Mouse (Mus musculus): ENCODE data around the gene Prkch. TPM values are rescaled to one million over a fixed set of nuclear protein-coding genes. Genes with fewer than 3 reads are reported as not detected.
"Not testable (repeated sequence)": the region's sequence is repeated elsewhere in the genome, so short reads cannot be mapped to it uniquely, and the experiment has no call there.

The Prkch gene
- polyA plus RNA-seq (2016; fragmentation: Nextera tagmentation; extraction: Ambion mirVana) = 14.3 and 14.5 TPM in 2 replicates

GRCm38 (mm10) chr12:73584610-73585240 is at the start of gene Prkch:
TSS of gene Prkch (plus strand) at chr12:73584796.
- Histone ChIP-seq H3K4me3 (peak within 1 kb of the TSS; percentile 63), H3K36me3 (no peaks in the 10 kb centered on the region), H3K4me2 (replicated peaks) (peak within 1 kb of the TSS; percentile 95), H3K9me3 (no peaks in the 10 kb centered on the region), H3K4me1 (peaks cover 18% of the 10 kb centered on the region), H3K27me3 (replicated peaks) (peaks cover 42% of the 10 kb centered on the region), H3K9ac (peak within 1 kb of the TSS; percentile 62), H3K27ac (0 out of 2 replicates have a peak within 1 kb of the TSS, but pooled peaks have one; percentile 6)
- peak; percentile 90 for ATAC-seq (ENCODE audit: low FRiP score, low read depth)
- under 1% methylated on average over 59 of the region's 61 CpGs for WGBS

DNA sequence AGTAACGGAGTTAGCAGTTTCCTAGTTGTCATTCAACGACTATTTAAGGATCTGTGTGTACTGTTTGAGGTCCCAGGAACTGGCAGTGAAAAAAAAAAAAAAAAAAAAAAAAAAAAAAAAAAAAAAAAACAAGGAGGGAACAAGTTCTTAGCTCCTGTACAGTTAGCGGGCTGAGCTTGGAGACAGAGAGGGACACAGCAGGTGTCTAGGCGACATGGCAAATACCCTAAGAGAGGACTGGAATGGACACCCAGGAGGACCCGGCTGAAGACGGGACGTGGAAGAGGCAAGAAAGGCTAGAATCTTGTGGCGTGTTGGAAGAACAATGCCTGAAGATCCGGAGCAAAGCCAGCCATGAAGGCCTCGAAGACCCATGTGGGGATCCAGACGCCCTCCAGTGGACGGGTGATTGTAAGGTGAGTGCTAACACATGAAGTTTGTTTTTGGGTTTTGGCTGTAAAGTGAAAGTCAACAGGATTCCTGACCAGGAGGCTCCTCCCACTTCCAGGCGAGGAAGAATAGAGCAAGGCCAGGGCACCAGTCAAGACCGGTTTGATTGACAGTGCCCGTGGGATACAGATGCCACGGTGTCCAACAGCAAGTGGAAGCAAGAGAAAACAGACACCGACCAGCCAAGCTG is 47.0 kb upstream of the Prkch start:
- Histone ChIP-seq H3K36me3 (no peaks in the 10 kb centered on the region), H3K4me1 (no peaks in the 10 kb centered on the region), H3K4me2 (replicated peaks) (peak overlapping the region; percentile 30), H3K9me3 (no peaks in the 10 kb centered on the region), H3K4me3 (no peak overlapping the region), H3K9ac (no peak overlapping the region), H3K27ac (no peak overlapping the region), H3K27me3 (replicated peaks) (peaks cover 20% of the 10 kb centered on the region)
- ATAC-seq (ENCODE audit: low FRiP score, low read depth) = no peak
- WGBS = 34% methylated on average over 17 of the region's 17 CpGs

- 67% methylated on average over 3 of the region's 3 CpGs for WGBS
- not testable (repeated sequence) for ATAC-seq (ENCODE audit: low FRiP score, low read depth); H3K36me3 ChIP-seq; H3K9me3 ChIP-seq; H3K27ac ChIP-seq; H3K4me1 ChIP-seq; H3K4me3 ChIP-seq; H3K9ac ChIP-seq
- H3K27me3 ChIP-seq (replicated peaks) = peaks cover 25% of the 10 kb centered on the region
- peak overlapping the region; percentile 30 for H3K4me2 ChIP-seq (replicated peaks)
Observed at GRCm38 (mm10) chr12:73538139-73538508, 46.5 kb upstream of the Prkch start.

DNA sequence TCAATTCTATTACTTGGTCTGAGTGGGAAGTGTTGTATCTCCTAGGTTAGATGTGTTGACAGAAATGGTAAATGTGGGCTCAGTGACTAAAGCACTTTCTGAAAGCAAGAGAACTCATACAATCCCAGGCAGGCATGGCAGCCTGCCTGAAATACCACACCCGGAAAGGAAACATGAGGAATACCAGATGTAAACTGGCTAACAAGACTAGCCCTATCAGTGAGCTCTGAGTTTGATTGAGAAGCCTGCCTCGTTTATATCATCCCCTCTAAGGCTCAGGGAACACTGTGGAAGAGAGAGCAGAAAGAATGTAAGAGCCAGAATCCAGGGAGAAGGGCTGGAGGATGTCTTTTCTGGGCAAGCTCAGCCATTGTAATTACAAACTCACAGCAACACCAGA is 45.4 kb upstream of the Prkch start:
- Histone ChIP-seq H3K27ac (no peak overlapping the region), H3K9ac (no peak overlapping the region), H3K27me3 (replicated peaks) (peaks cover 29% of the 10 kb centered on the region), H3K4me3 (no peak overlapping the region), H3K4me1 (no peaks in the 10 kb centered on the region), H3K36me3 (no peaks in the 10 kb centered on the region), H3K4me2 (replicated peaks) (no peak overlapping the region), H3K9me3 (no peaks in the 10 kb centered on the region)
- ATAC-seq (ENCODE audit: low FRiP score, low read depth) = no peak
- WGBS = 49% methylated on average over 2 of the region's 2 CpGs

DNA sequence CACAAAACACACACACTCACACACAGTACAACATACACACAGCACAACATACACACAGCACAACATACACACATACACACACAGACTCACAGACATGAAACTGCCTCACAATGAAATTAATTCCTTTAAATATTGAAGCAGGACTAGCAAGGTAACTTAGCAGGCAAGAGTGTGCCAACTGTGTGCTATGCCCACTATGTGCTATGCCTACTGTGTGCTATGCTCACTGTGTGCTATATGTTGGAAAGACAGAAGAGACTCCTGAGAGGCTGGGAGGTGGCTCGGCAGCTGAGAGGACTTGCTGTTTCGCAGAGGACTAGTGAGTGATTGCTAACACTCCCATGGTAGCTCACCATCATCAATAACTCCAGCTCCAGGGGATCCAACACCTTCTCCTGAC is 44.2 kb upstream of the Prkch start:
- Histone ChIP-seq H3K36me3 (no peaks in the 10 kb centered on the region), H3K4me3 (no peak overlapping the region), H3K27ac (no peak overlapping the region), H3K9ac (no peak overlapping the region), H3K4me1 (peaks cover 2% of the 10 kb centered on the region), H3K4me2 (replicated peaks) (no peak overlapping the region), H3K27me3 (replicated peaks) (peaks cover 41% of the 10 kb centered on the region), H3K9me3 (no peaks in the 10 kb centered on the region)
- 88% methylated on average over 2 of the region's 2 CpGs for WGBS
- no peak for ATAC-seq (ENCODE audit: low FRiP score, low read depth)

DNA sequence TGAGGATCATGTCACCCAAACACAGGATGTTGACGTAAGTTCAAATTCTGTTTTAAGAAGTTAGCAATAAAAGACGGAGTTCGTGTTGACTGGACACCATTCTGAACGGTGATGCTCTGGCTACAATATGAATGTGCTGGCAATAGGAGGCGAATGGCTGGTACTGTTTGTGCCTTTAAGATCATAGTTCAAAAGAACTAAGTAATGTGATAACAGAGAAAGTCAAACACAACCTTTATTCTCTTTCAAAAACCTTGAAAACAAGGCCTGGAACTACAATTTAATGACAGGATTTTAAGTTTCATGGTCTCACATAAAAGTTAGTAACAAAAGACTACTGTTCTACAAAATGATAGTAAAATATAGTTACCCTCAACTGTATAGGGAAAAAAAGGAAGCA is 41.4 kb upstream of the Prkch start:
- no peak overlapping the region for H3K4me2 ChIP-seq (replicated peaks)
- peaks cover 69% of the 10 kb centered on the region for H3K27me3 ChIP-seq (replicated peaks)
- H3K4me1 ChIP-seq = peaks cover 12% of the 10 kb centered on the region
- no peaks in the 10 kb centered on the region for H3K9me3 ChIP-seq
- no peaks in the 10 kb centered on the region for H3K36me3 ChIP-seq
- no peak overlapping the region for H3K4me3 ChIP-seq
- WGBS = 89% methylated on average over 5 of the region's 5 CpGs
- ATAC-seq (ENCODE audit: low FRiP score, low read depth) = no peak
- no peak overlapping the region for H3K9ac ChIP-seq
- H3K27ac ChIP-seq = no peak overlapping the region

DNA sequence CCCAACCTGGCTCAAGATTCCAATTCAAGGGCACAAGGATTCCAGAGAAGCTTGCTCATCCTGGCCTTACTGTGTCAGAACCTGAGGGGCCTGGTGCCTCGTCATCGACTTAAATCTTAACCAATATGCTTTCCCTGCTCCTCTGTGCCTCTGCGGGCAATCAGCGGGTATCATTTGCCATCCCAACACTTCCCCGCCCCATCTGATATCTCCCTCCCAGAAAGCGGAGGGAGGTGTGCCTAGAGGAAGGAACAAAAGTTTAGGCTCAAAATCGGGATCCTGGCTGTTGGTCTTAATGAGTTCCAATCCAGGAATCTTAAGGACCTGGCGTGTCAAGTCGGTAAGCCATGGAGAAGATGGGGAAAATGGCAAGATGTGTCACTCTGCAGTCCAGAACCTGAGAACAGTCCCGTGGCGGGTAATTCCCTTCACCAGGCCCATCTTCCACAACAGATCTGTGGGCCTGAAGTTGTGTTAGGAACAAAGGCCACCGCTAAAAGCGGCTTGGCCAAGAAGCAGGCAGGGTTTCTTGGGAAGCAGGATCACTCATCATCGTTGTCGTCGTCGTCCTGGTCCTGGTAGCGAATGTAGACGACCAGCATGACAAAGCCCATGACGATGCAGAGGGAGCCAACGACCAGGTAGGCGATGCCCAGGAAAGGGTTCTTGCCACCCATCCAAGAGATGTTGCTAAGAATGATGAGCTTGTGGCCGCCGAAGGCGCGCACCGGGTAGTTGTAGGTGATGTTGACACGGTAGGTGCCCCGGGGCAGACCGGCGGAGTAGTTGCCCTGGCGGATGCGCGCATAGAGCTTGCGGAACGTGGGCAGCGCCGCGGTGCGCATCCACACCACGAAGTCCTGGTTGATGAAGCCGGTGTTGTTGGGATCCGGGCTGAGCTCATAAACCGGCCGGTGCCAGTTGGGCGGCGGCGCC is 39.6 kb upstream of the Prkch start:
- ATAC-seq (ENCODE audit: low FRiP score, low read depth) = 0 out of 2 replicates have a peak, but pooled peaks have one; percentile 33
- 14% methylated on average over 48 of the region's 48 CpGs for WGBS
- Histone ChIP-seq H3K27ac (no peak overlapping the region), H3K4me3 (peak overlapping the region; percentile 36), H3K4me1 (peaks cover 12% of the 10 kb centered on the region), H3K36me3 (no peaks in the 10 kb centered on the region), H3K9me3 (no peaks in the 10 kb centered on the region), H3K27me3 (replicated peaks) (peaks cover 82% of the 10 kb centered on the region), H3K9ac (peak overlapping the region; percentile 38; the same call in 1 of the 2 replicates), H3K4me2 (replicated peaks) (peak overlapping the region; percentile 64)

DNA sequence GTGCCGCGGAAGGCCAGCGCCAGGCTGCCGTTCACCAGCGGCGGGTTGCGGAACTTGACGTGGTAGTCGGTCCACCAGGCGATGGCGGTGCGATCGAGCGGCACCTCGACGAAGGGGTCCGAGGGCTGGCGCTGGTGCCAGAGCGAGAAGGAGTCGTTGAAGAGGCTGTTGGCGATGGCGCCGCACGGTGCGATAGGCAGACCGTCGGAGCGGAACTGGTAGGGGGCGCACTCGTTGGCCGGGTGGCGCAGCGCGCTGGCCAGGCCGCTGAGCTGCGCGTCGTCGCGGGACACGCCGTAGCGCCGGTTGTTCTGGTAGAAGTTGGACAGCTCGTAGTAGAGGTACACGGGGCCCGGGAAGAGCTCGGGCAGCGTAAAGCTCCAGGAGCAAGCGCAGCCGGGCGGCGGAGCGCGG is 38.9 kb upstream of the Prkch start:
- H3K27ac ChIP-seq = no peak overlapping the region
- H3K4me3 ChIP-seq = peak overlapping the region; percentile 36
- peaks cover 12% of the 10 kb centered on the region for H3K4me1 ChIP-seq
- peak overlapping the region; percentile 38 for H3K9ac ChIP-seq
- H3K27me3 ChIP-seq (replicated peaks) = peaks cover 84% of the 10 kb centered on the region
- ATAC-seq (ENCODE audit: low FRiP score, low read depth) = peak; percentile 53; the same call in 1 of the 2 replicates
- 1% methylated on average over 55 of the region's 55 CpGs for WGBS
- H3K9me3 ChIP-seq = no peaks in the 10 kb centered on the region
- no peaks in the 10 kb centered on the region for H3K36me3 ChIP-seq
- H3K4me2 ChIP-seq (replicated peaks) = peak overlapping the region; percentile 64

- H3K36me3 ChIP-seq = no peaks in the 10 kb centered on the region
- peak within 1 kb of the TSS; percentile 38 for H3K9ac ChIP-seq
- H3K27me3 ChIP-seq (replicated peaks) = peaks cover 82% of the 10 kb centered on the region
- ATAC-seq (ENCODE audit: low FRiP score, low read depth) = peak; percentile 41; the same call in 1 of the 2 replicates
- H3K4me3 ChIP-seq = peak within 1 kb of the TSS; percentile 36
- no peaks in the 10 kb centered on the region for H3K9me3 ChIP-seq
- H3K27ac ChIP-seq = no peak within 1 kb of the TSS
- H3K4me1 ChIP-seq = peaks cover 12% of the 10 kb centered on the region
- 2% methylated on average over 59 of the region's 61 CpGs for WGBS
- peak within 1 kb of the TSS; percentile 64 for H3K4me2 ChIP-seq (replicated peaks)
Observed at GRCm38 (mm10) chr12:73546086-73546711, 38.4 kb upstream of the Prkch start, which contains the start of gene Tmem30b. TSS of gene Tmem30b (minus strand) at chr12:73546392.

- WGBS = 33% methylated on average over 10 of the region's 10 CpGs
- no peak overlapping the region for H3K9ac ChIP-seq
- H3K4me3 ChIP-seq = no peak overlapping the region
- H3K4me2 ChIP-seq (replicated peaks) = no peak overlapping the region
- H3K4me1 ChIP-seq = peaks cover 12% of the 10 kb centered on the region
- no peak overlapping the region for H3K27ac ChIP-seq
- no peaks in the 10 kb centered on the region for H3K9me3 ChIP-seq
- H3K36me3 ChIP-seq = no peaks in the 10 kb centered on the region
- H3K27me3 ChIP-seq (replicated peaks) = peaks cover 72% of the 10 kb centered on the region
- no peak for ATAC-seq (ENCODE audit: low FRiP score, low read depth)
Observed at GRCm38 (mm10) chr12:73547646-73548045, 37.0 kb upstream of the Prkch start.

DNA sequence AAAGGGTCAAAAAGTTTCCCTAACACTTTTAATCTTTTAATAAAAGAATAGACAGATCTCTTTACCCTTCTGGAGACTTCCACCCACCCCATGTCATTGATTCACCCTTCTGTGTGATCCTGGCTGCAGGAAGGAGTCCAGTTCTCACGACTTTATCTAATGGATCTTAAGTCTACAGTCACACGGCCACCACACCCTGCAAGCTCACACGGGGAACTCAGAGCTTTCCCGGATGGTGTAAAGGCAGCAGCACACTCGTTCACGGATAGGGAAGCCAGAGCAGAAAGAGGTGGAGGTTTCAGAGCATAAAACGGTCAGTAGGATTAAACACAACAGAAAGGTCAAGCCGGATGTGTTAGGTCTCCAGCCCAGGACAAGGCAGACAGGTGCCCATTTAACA is 36.3 kb upstream of the Prkch start:
- Histone ChIP-seq H3K9me3 (no peaks in the 10 kb centered on the region), H3K4me1 (peaks cover 12% of the 10 kb centered on the region), H3K4me2 (replicated peaks) (no peak overlapping the region), H3K9ac (no peak overlapping the region), H3K36me3 (no peaks in the 10 kb centered on the region), H3K4me3 (no peak overlapping the region), H3K27ac (no peak overlapping the region; the same call in 1 of the 2 replicates), H3K27me3 (replicated peaks) (peaks cover 67% of the 10 kb centered on the region)
- no peak for ATAC-seq (ENCODE audit: low FRiP score, low read depth)
- 76% methylated on average over 8 of the region's 8 CpGs for WGBS
